Mouse (Mus musculus): ENCODE data around the gene Ubtd2. TPM values are rescaled to one million over a fixed set of nuclear protein-coding genes. Genes with fewer than 3 reads are reported as not detected.

Ubtd2 gene
- polyA plus RNA-seq, 1 experiment, result 0.16 TPM

GRCm38 (mm10) chr11:32486621-32487020, 31.5 kb downstream of the Ubtd2 start:
- Histone ChIP-seq H3K36me3 (ENCODE audit: control insufficient read depth) (no peaks in the 10 kb centered on the region), H3K4me1 (ENCODE audit: control insufficient read depth) (no peaks in the 10 kb centered on the region), H3K27me3 (ENCODE audit: control insufficient read depth) (no peaks in the 10 kb centered on the region), H3K9me3 (ENCODE audit: control insufficient read depth, low read length) (no peaks in the 10 kb centered on the region), H3K4me3 (replicated peaks) (no peak overlapping the region)
- TF ChIP-seq GATA1 (IDR thresholded peaks at IDR 0.05; ENCODE audit: low read length) (no peak), TAL1 (IDR thresholded peaks at IDR 0.05; ENCODE audit: low read length) (no peak)

- TF ChIP-seq TAL1 (IDR thresholded peaks at IDR 0.05; ENCODE audit: low read length) (no peak), GATA1 (IDR thresholded peaks at IDR 0.05; ENCODE audit: low read length) (no peak)
- Histone ChIP-seq H3K4me3 (replicated peaks) (no peak overlapping the region), H3K36me3 (ENCODE audit: control insufficient read depth) (no peaks in the 10 kb centered on the region), H3K9me3 (ENCODE audit: control insufficient read depth, low read length) (no peaks in the 10 kb centered on the region), H3K4me1 (ENCODE audit: control insufficient read depth) (no peaks in the 10 kb centered on the region), H3K27me3 (ENCODE audit: control insufficient read depth) (no peaks in the 10 kb centered on the region)
These were observed 32.3 kb downstream of the Ubtd2 start for GRCm38 (mm10) chr11:32487501-32487900.

- no peaks in the 10 kb centered on the region for H3K4me1 ChIP-seq (ENCODE audit: control insufficient read depth)
- no peaks in the 10 kb centered on the region for H3K9me3 ChIP-seq (ENCODE audit: control insufficient read depth, low read length)
- no peaks in the 10 kb centered on the region for H3K27me3 ChIP-seq (ENCODE audit: control insufficient read depth)
- TF ChIP-seq TAL1 (IDR thresholded peaks at IDR 0.05; ENCODE audit: low read length) (no peak), GATA1 (IDR thresholded peaks at IDR 0.05; ENCODE audit: low read length) (no peak)
- H3K36me3 ChIP-seq (ENCODE audit: control insufficient read depth), result no peaks in the 10 kb centered on the region
- H3K4me3 ChIP-seq (replicated peaks), result no peak overlapping the region
These were observed 33.2 kb downstream of the Ubtd2 start for GRCm38 (mm10) chr11:32488344-32488743.

- TF ChIP-seq GATA1 (IDR thresholded peaks at IDR 0.05; ENCODE audit: low read length), result no peak
- TF ChIP-seq TAL1 (IDR thresholded peaks at IDR 0.05; ENCODE audit: low read length), result no peak
- Histone ChIP-seq H3K27me3 (ENCODE audit: control insufficient read depth) (no peaks in the 10 kb centered on the region), H3K4me1 (ENCODE audit: control insufficient read depth) (no peaks in the 10 kb centered on the region)
These were observed 33.9 kb downstream of the Ubtd2 start for GRCm38 (mm10) chr11:32488808-32489670.

GRCm38 (mm10) chr11:32491079-32491478, 35.9 kb downstream of the Ubtd2 start:
- Histone ChIP-seq H3K27me3 (ENCODE audit: control insufficient read depth) (no peaks in the 10 kb centered on the region), H3K9me3 (ENCODE audit: control insufficient read depth, low read length) (no peaks in the 10 kb centered on the region), H3K36me3 (ENCODE audit: control insufficient read depth) (no peaks in the 10 kb centered on the region), H3K4me1 (ENCODE audit: control insufficient read depth) (no peaks in the 10 kb centered on the region), H3K4me3 (replicated peaks) (no peak overlapping the region)
- TF ChIP-seq GATA1 (IDR thresholded peaks at IDR 0.05; ENCODE audit: low read length), result no peak
- no peak for TF ChIP-seq TAL1 (IDR thresholded peaks at IDR 0.05; ENCODE audit: low read length)

More at GRCm38 (mm10) chr11:32488808-32489670, 33.9 kb downstream of the Ubtd2 start:
- Histone ChIP-seq H3K9me3 (ENCODE audit: control insufficient read depth, low read length) (no peaks in the 10 kb centered on the region), H3K36me3 (ENCODE audit: control insufficient read depth) (no peaks in the 10 kb centered on the region), H3K4me3 (replicated peaks) (no peak overlapping the region)

GRCm38 (mm10) chr11:32493312-32493711, 38.1 kb downstream of the Ubtd2 start:
- Histone ChIP-seq H3K27me3 (ENCODE audit: control insufficient read depth) (no peaks in the 10 kb centered on the region), H3K4me1 (ENCODE audit: control insufficient read depth) (no peaks in the 10 kb centered on the region), H3K36me3 (ENCODE audit: control insufficient read depth) (no peaks in the 10 kb centered on the region), H3K4me3 (replicated peaks) (no peak overlapping the region), H3K9me3 (ENCODE audit: control insufficient read depth, low read length) (no peaks in the 10 kb centered on the region)
- TF ChIP-seq GATA1 (IDR thresholded peaks at IDR 0.05; ENCODE audit: low read length) (no peak), TAL1 (IDR thresholded peaks at IDR 0.05; ENCODE audit: low read length) (no peak)

- H3K9me3 ChIP-seq (ENCODE audit: control insufficient read depth, low read length), result no peaks in the 10 kb centered on the region
- H3K4me3 ChIP-seq (replicated peaks), result no peak overlapping the region
- no peaks in the 10 kb centered on the region for H3K4me1 ChIP-seq (ENCODE audit: control insufficient read depth)
- H3K27me3 ChIP-seq (ENCODE audit: control insufficient read depth), result no peaks in the 10 kb centered on the region
- no peaks in the 10 kb centered on the region for H3K36me3 ChIP-seq (ENCODE audit: control insufficient read depth)
- no peak for TF ChIP-seq GATA1 (IDR thresholded peaks at IDR 0.05; ENCODE audit: low read length)
- TF ChIP-seq TAL1 (IDR thresholded peaks at IDR 0.05; ENCODE audit: low read length), result no peak
These were observed 40.1 kb downstream of the Ubtd2 start for GRCm38 (mm10) chr11:32495283-32495682.

- no peak overlapping the region for H3K4me3 ChIP-seq (replicated peaks)
- no peaks in the 10 kb centered on the region for H3K9me3 ChIP-seq (ENCODE audit: control insufficient read depth, low read length)
- H3K27me3 ChIP-seq (ENCODE audit: control insufficient read depth), result no peaks in the 10 kb centered on the region
- H3K36me3 ChIP-seq (ENCODE audit: control insufficient read depth), result no peaks in the 10 kb centered on the region
- no peak for TF ChIP-seq TAL1 (IDR thresholded peaks at IDR 0.05; ENCODE audit: low read length)
- no peak for TF ChIP-seq GATA1 (IDR thresholded peaks at IDR 0.05; ENCODE audit: low read length)
- no peaks in the 10 kb centered on the region for H3K4me1 ChIP-seq (ENCODE audit: control insufficient read depth)
These were observed 43.8 kb downstream of the Ubtd2 start for GRCm38 (mm10) chr11:32498757-32499535.

- no peaks in the 10 kb centered on the region for H3K36me3 ChIP-seq (ENCODE audit: control insufficient read depth)
- no peak for TF ChIP-seq GATA1 (IDR thresholded peaks at IDR 0.05; ENCODE audit: low read length)
- TF ChIP-seq TAL1 (IDR thresholded peaks at IDR 0.05; ENCODE audit: low read length), result no peak
- H3K4me3 ChIP-seq (replicated peaks), result no peak overlapping the region
- H3K9me3 ChIP-seq (ENCODE audit: control insufficient read depth, low read length), result no peaks in the 10 kb centered on the region
- no peaks in the 10 kb centered on the region for H3K27me3 ChIP-seq (ENCODE audit: control insufficient read depth)
- H3K4me1 ChIP-seq (ENCODE audit: control insufficient read depth), result no peaks in the 10 kb centered on the region
These were observed 44.8 kb downstream of the Ubtd2 start for GRCm38 (mm10) chr11:32499931-32500330.
